Mouse (Mus musculus) ES-CJ7 (cell line): ENCODE results near the gene Mroh7.

Experiments used
- DNase-seq: peaks from one replicate; pipeline ENCODE4 v3.0.0; 2011; ENCODE audit warnings: low read depth, low spot score

Gene Mroh7

GRCm38 (mm10) chr4:106633281-106634085 lies 97.2 kb downstream of the Mroh7 start:
- no peak for DNase-seq

- no peak for DNase-seq
Measured at GRCm38 (mm10) chr4:106632313-106632712, 98.4 kb downstream of the Mroh7 start.
